Mouse (Mus musculus) ES-E14 (cell line): Measurements from ENCODE around the gene Cda. TPM values are rescaled to one million over a fixed set of nuclear protein-coding genes. Genes with fewer than 3 reads are reported as not detected.
A peak's percentile ranks its signal among the peaks of the same experiment; 100 is the strongest.

Experiments used
- DNase-seq: peaks from one replicate; pipeline ENCODE4 v3.0.0-alpha.2; 2013; ENCODE audit warnings: low read depth, low spot score
- H3K27ac ChIP-seq: 2 replicates; pipeline ENCODE4 v1.5.1; 2012; ENCODE audit warnings: low read depth, mild to moderate bottlenecking, low read length, moderate library complexity, mixed read lengths; ENCODE audit not compliant: poor library complexity, insufficient read depth, severe bottlenecking
- H3K36me3 ChIP-seq: 2 replicates; pipeline ENCODE4 v1.6.1; 2012; ENCODE audit warnings: mild to moderate bottlenecking, low read length, moderate library complexity, mixed read lengths; ENCODE audit not compliant: control insufficient read depth, poor library complexity, insufficient read depth, severe bottlenecking
- H3K4me1 ChIP-seq, 2 experiments: fragments of 150-350 bp in 1 of 2; sonication (generic) in 1 of 2; 2 replicates each; pipeline ENCODE4 v1.6.1; 2012; ENCODE audit warnings: low read length in 2 of 2, mild to moderate bottlenecking in 1 of 2, mixed read lengths in 1 of 2; ENCODE audit not compliant: control insufficient read depth in 2 of 2, insufficient read depth in 2 of 2, poor library complexity in 1 of 2
- H3K4me3 ChIP-seq, 2 experiments: fragments of 150-350 bp in 1 of 2; sonication (generic) in 1 of 2; 2 replicates each; pipeline ENCODE4 v1.5.1; 2012; ENCODE audit warnings: low read length in 2 of 2, low read depth in 1 of 2, mild to moderate bottlenecking in 1 of 2, mixed read lengths in 1 of 2; ENCODE audit not compliant: insufficient read depth in 1 of 2, poor library complexity in 1 of 2, severe bottlenecking in 1 of 2
- H3K9ac ChIP-seq: 2 replicates; pipeline ENCODE4 v1.6.1; 2012; ENCODE audit warnings: low read depth, mild to moderate bottlenecking, low read length, mixed read lengths; ENCODE audit not compliant: poor library complexity, insufficient read depth, severe bottlenecking
- H3K9me3 ChIP-seq: fragments of 150-350 bp; sonication (generic); 2 replicates; pipeline ENCODE4 v1.6.1; 2012; ENCODE audit warnings: low read depth, mild to moderate bottlenecking, low read length; ENCODE audit not compliant: control insufficient read depth, insufficient read depth
- CHD2 ChIP-seq: IDR thresholded peaks from 2 replicates; pipeline ENCODE4 v1.6.1; 2014; ENCODE audit warnings: mild to moderate bottlenecking, low read depth, low read length, inconsistent platforms
- HCFC1 ChIP-seq: IDR thresholded peaks from 2 replicates; pipeline ENCODE4 v1.6.1; 2012; ENCODE audit warnings: low read length, inconsistent platforms, borderline replicate concordance; ENCODE audit not compliant: insufficient read depth
- MAFK ChIP-seq: IDR thresholded peaks from 2 replicates; pipeline ENCODE4 v1.6.1; 2014; ENCODE audit warnings: mild to moderate bottlenecking, low read depth, low read length, inconsistent platforms; ENCODE audit not compliant: insufficient read depth
- ZC3H11A ChIP-seq: IDR thresholded peaks from 2 replicates; pipeline ENCODE4 v1.6.1; 2012; ENCODE audit warnings: low read depth, mild to moderate bottlenecking, inconsistent platforms, low read length, borderline replicate concordance
- ZNF384 ChIP-seq: IDR thresholded peaks from 2 replicates; pipeline ENCODE4 v1.6.1; 2012; ENCODE audit warnings: low read depth, low read length, inconsistent platforms
- in situ Hi-C, 2 experiments: fragments of 600-800 bp; cut with MboI; formaldehyde crosslinking; loops; one replicate each; pipeline ENCODE4 v1.15.1; 2025; ENCODE audit warnings: low sequenced_read_pairs in 2 of 2, inconsistent platforms in 1 of 2; ENCODE audit not compliant: unreplicated experiment in 2 of 2
- total RNA-seq: library from RNA; depleted of rRNA; stranded (reverse); fragments of 300-350 nt; gene quantifications from 2 replicates; pipeline ENCODE4 v1.2.3, GENCODE M21; 2012

The Cda gene
- total RNA-seq, 1 experiment: 3.1 TPM

DNA sequence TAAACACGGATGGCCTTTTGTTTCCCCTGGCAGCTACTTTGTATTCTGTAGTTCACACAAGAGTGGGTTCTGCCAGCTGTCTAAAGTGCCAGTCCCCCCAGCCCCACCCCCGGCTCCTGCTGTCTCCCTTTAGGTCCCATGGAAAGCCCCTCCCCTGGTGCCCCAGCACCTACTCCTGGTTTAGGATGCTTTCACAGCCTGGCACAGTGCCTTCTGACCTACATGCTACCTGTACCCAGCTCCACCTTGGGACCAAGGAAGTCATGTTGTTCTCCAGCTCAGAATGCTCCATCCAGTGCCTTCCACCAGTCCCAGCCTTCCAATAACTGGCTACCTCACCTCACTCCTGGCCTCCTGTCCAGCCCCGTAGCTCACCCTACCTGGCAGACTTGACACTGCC, 60.8 kb downstream of the Cda start:
- no peak for DNase-seq
- Histone ChIP-seq H3K4me1 (peaks cover 5 to 7% of the 10 kb centered on the region in 2 experiments; a peak in 2 of 4 replicates), H3K9me3 (no peaks in the 10 kb centered on the region), H3K27ac (no peak overlapping the region), H3K9ac (no peak overlapping the region), H3K4me3 (no peak overlapping the region), H3K36me3 (peaks cover 42% of the 10 kb centered on the region)
- in situ Hi-C loops: no loop called here
- TF ChIP-seq ZC3H11A (no peak), MAFK (no peak), HCFC1 (no peak), CHD2 (no peak), ZNF384 (no peak)

DNA sequence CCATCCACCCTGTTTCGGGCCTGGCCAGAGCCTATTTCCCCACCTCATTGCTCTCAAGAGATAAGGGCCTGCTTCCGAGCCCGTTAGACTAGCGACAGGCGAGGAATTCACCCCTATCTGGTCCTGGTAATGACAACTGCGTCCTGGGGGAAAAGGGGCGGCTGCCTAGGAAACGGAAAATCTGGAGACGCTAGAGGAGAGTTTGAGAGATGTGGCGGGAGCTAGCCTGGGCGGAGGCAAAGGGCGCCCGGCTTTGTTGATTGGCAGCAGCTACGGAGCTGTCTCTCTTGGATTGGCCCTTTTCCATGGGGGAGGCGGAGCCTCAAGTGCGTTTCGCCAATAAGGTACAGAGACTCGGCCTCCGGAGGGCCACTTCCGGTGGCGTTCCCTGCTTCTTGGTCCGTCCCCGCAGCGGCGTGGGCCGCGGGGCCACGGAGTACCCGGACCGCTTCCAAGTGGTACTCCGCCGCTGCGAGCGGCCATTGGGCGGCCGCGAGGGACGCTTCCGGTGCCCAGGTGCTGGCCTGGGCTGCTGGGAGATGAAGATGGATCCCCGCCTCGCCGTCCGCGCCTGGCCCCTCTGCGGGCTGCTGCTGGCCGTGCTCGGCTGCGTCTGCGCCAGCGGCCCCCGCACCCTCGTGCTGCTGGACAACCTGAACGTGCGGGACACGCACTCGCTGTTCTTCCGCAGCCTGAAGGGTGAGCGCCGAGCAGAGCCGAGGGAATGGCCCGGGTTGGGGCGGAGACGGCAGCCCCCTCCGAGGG, 63.3 kb downstream of the Cda start, which contains the start of gene Ddost:
Gene Ddost (plus strand): TSS at position 391 of the 765 bp plus-strand sequence.
- H3K36me3 ChIP-seq: peaks cover 19% of the 10 kb centered on the region
- peaks cover 5 to 7% of the 10 kb centered on the region in 2 experiments; a peak in 2 of 4 replicates for H3K4me1 ChIP-seq
- H3K4me3 ChIP-seq: peak within 1 kb of the TSS; percentile 89 to 97
- peak within 1 kb of the TSS; percentile 32; the same call in 1 of the 2 replicates for H3K27ac ChIP-seq
- H3K9ac ChIP-seq: peak within 1 kb of the TSS; percentile 96
- H3K9me3 ChIP-seq: no peaks in the 10 kb centered on the region
- in situ Hi-C loops: no loop called here
- peak; percentile 98 for DNase-seq
- TF ChIP-seq HCFC1 (peak; percentile 87), MAFK (no peak), ZNF384 (no peak), CHD2 (peak; percentile 85)

DNA sequence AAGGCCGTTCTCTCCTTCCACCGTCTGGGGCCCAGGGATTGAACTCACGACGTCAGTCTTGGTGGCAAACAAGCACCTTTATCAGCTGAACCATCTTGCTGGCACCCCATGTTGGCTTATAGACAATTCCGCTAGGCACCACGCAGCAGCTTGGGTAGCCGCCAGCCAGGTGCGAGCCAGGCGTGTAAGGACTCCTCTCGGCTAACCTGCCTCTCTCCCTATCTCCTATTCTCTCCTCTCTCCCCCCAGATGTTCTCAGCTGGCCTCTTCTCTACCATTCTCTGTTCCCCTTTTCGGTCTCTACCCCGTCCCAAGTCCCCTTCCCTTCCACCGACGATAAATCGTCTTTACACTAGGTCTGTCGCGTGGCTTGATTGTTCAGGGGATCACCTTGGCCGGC, 64.0 kb downstream of the Cda start:
- H3K27ac ChIP-seq: no peak overlapping the region

DNA sequence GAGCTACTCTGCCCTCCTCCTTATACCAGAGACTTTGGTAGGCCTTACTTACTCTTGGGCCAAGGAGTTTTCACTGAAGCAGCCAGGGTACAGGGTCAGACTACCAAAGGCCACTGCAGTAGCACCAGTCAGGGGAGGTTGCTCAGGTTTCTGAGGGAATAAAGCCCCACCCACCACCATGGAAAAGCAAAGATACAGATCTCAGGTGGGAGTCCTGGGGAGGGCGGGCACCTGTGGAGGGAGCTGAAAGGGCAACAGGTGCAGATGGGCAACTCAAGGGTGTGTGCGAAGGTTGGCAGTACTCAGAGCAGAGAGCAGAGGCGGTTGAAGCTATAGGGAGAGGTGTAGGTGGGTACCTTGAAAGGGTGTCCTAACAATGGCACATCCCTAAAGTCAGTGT, 64.8 kb downstream of the Cda start:
- Histone ChIP-seq H3K9me3 (no peaks in the 10 kb centered on the region), H3K27ac (no peak overlapping the region), H3K36me3 (peaks cover 11% of the 10 kb centered on the region; the same call in 1 of the 2 replicates), H3K4me3 (no peak overlapping the region), H3K4me1 (peaks cover 5 to 7% of the 10 kb centered on the region in 2 experiments; a peak in 2 of 4 replicates), H3K9ac (0 out of 2 replicates have a peak overlapping the region, but pooled peaks have one; percentile 1)
- no peak for DNase-seq
- TF ChIP-seq CHD2 (no peak), HCFC1 (no peak), ZNF384 (no peak), ZC3H11A (no peak), MAFK (no peak)
- in situ Hi-C loops: no loop called here

More for the DNA sequence above, 64.0 kb downstream of the Cda start:
- no peak for TF ChIP-seq MAFK
- TF ChIP-seq CHD2: no peak
- no peak for TF ChIP-seq ZNF384
- no peak for TF ChIP-seq ZC3H11A
- no peak for TF ChIP-seq HCFC1
- Histone ChIP-seq H3K9ac (peak overlapping the region; percentile 78), H3K36me3 (peaks cover 14% of the 10 kb centered on the region; the same call in 1 of the 2 replicates), H3K9me3 (no peaks in the 10 kb centered on the region), H3K4me1 (peaks cover 5 to 7% of the 10 kb centered on the region in 2 experiments; a peak in 2 of 4 replicates), H3K4me3 (peak overlapping the region; percentile 71 to 72)
- no peak for DNase-seq
- in situ Hi-C loops: no loop called here
